Comparison of ENCODE assay signal across 10 mouse cellular contexts in genomic region chr10:79934794-79935569, GRCm38 (mm10). TPM values are rescaled to one million over a fixed set of nuclear protein-coding genes. Genes with fewer than 3 reads are reported as not detected.
DNase-seq lines count a peak whose midpoint lies in the region; ATAC-seq lines count a peak whose summit lies in the region.
"Had no signal": no experiment of that assay in that cellular context is flagged by ENCODE, and none has a peak within 500 bp of the region (broad histone marks: within the 10 kb centered on the region; RNA-seq: fewer than 3 reads in every experiment).

No protein-coding gene starts in this region.

- no peaks in the 10 kb centered on the region for H3K9me3 ChIP-seq in hindbrain, embryonic 12.5 days (replicated peaks)
- no peaks in the 10 kb centered on the region for H3K9me3 ChIP-seq in hindbrain, embryonic 14.5 days (ENCODE audit: control insufficient read depth, low read length)
- no peaks in the 10 kb centered on the region for H3K9me3 ChIP-seq in midbrain, embryonic 15.5 days
- H3K9me3 ChIP-seq in midbrain, embryonic 16.5 days (replicated peaks; ENCODE audit: control insufficient read depth, low read length, poor library complexity, severe bottlenecking): no peaks in the 10 kb centered on the region

- H3K4me3 ChIP-seq in hindbrain, embryonic 12.5 days: no peak overlapping the region
- H3K4me3 ChIP-seq in hindbrain, embryonic 14.5 days (replicated peaks; ENCODE audit: low read length): no peak overlapping the region
- H3K4me3 ChIP-seq in midbrain, embryonic 15.5 days: no peak overlapping the region
- no peak overlapping the region for H3K4me3 ChIP-seq in midbrain, embryonic 16.5 days (ENCODE audit: low read depth, low read length)

- no peak overlapping the region for H3K27ac ChIP-seq in hindbrain, embryonic 12.5 days
- H3K27ac ChIP-seq in hindbrain, embryonic 14.5 days: no peak overlapping the region
- H3K27ac ChIP-seq in midbrain, embryonic 15.5 days: 0 out of 2 replicates have a peak overlapping the region, but pooled peaks have one; percentile 14
- H3K27ac ChIP-seq in midbrain, embryonic 16.5 days (ENCODE audit: low read length): no peak overlapping the region

- no peak overlapping the region for H3K4me2 ChIP-seq in hindbrain, embryonic 12.5 days (replicated peaks)
- H3K4me2 ChIP-seq in hindbrain, embryonic 14.5 days (replicated peaks): no peak overlapping the region
- H3K4me2 ChIP-seq in midbrain, embryonic 15.5 days: no peak overlapping the region
- no peak overlapping the region for H3K4me2 ChIP-seq in midbrain, embryonic 16.5 days (ENCODE audit: low read length)
- H3K4me2 ChIP-seq: midbrain, embryonic 11.5 days had no signal

- 90% methylated on average over 16 of the region's 16 CpGs for WGBS in hindbrain, embryonic 12.5 days
- WGBS in hindbrain, embryonic 14.5 days: 87% methylated on average over 16 of the region's 16 CpGs
- WGBS in midbrain, embryonic 15.5 days: 90% methylated on average over 16 of the region's 16 CpGs
- 87% methylated on average over 16 of the region's 16 CpGs for WGBS in midbrain, embryonic 16.5 days

- no peak for ATAC-seq in hindbrain, embryonic 12.5 days (ENCODE audit: low FRiP score)
- ATAC-seq in hindbrain, embryonic 14.5 days (ENCODE audit: low FRiP score): no peak
- no peak for ATAC-seq in midbrain, embryonic 15.5 days (replicated peaks)
- no peak for ATAC-seq in midbrain, embryonic 16.5 days

- peaks cover 4% of the 10 kb centered on the region; the same call in 1 of the 2 replicates for H3K27me3 ChIP-seq in hindbrain, embryonic 12.5 days
- no peaks in the 10 kb centered on the region for H3K27me3 ChIP-seq in hindbrain, embryonic 14.5 days (ENCODE audit: control insufficient read depth, insufficient read depth, low read length)
- no peaks in the 10 kb centered on the region for H3K27me3 ChIP-seq in midbrain, embryonic 15.5 days (replicated peaks)
- no peaks in the 10 kb centered on the region for H3K27me3 ChIP-seq in midbrain, embryonic 16.5 days (ENCODE audit: control insufficient read depth, insufficient read depth, low read depth, low read length)

- peaks cover 60% of the 10 kb centered on the region for H3K4me1 ChIP-seq in hindbrain, embryonic 12.5 days
- peaks cover 27% of the 10 kb centered on the region for H3K4me1 ChIP-seq in hindbrain, embryonic 14.5 days (replicated peaks; ENCODE audit: control insufficient read depth, insufficient read depth, low read length)
- H3K4me1 ChIP-seq in midbrain, embryonic 15.5 days: peaks cover 34% of the 10 kb centered on the region
- H3K4me1 ChIP-seq in midbrain, embryonic 16.5 days (ENCODE audit: control insufficient read depth, insufficient read depth, low read length): peaks cover 4% of the 10 kb centered on the region; the same call in 1 of the 2 replicates

- peaks cover 43% of the 10 kb centered on the region for H3K36me3 ChIP-seq in hindbrain, embryonic 12.5 days
- peaks cover 27% of the 10 kb centered on the region for H3K36me3 ChIP-seq in hindbrain, embryonic 14.5 days (replicated peaks; ENCODE audit: control insufficient read depth, insufficient read depth)
- H3K36me3 ChIP-seq in midbrain, embryonic 15.5 days (replicated peaks): peaks cover 6% of the 10 kb centered on the region; the same call in 1 of the 2 replicates
- H3K36me3 ChIP-seq in midbrain, embryonic 16.5 days (ENCODE audit: control insufficient read depth, insufficient read depth, low read length): peaks cover 11% of the 10 kb centered on the region

- DNase-seq in cerebellum, postnatal 14 days: peak; percentile 41 to 55
- no peak for DNase-seq in cerebellum, adult 9-10 months
- no peak for DNase-seq in hindbrain, embryonic 14.5 days (ENCODE audit: low spot score)
- no peak for DNase-seq in right cerebral cortex, postnatal 14 days
- DNase-seq in embryo, embryonic 9.5 days (ENCODE audit: extremely low spot score): no peak

- 0 out of 2 replicates have a peak overlapping the region, but pooled peaks have one; percentile 24 for H3K9ac ChIP-seq in hindbrain, embryonic 12.5 days
- H3K9ac ChIP-seq in hindbrain, embryonic 14.5 days: no peak overlapping the region
- no peak overlapping the region for H3K9ac ChIP-seq in midbrain, embryonic 15.5 days
- no peak overlapping the region for H3K9ac ChIP-seq in midbrain, embryonic 16.5 days (ENCODE audit: low read depth, low read length)

RNA-seq across cellular contexts. Expression of gene Arid3a, which starts 8.1 kb away (rescaled TPM):
- polyA plus RNA-seq in hindbrain, embryonic 12.5 days (2016; fragmentation: Nextera tagmentation; extraction: Ambion mirVana): 4.7 and 5.3 TPM in 2 replicates
- polyA plus RNA-seq in hindbrain, embryonic 14.5 days (2014; fragmentation: Nextera tagmentation; extraction: Ambion mirVana): 3.4 and 3.8 TPM in 2 replicates
- 2.9 and 4.7 TPM in 2 replicates for polyA plus RNA-seq in midbrain, embryonic 15.5 days (2015; fragmentation: Nextera tagmentation; extraction: Ambion mirVana)
- polyA plus RNA-seq in midbrain, embryonic 16.5 days (2015; fragmentation: Nextera tagmentation; extraction: Ambion mirVana): 1.7 and 2.2 TPM in 2 replicates

RNA-seq across cellular contexts. Expression of gene R3hdm4, which starts 14.0 kb away (rescaled TPM):
- polyA plus RNA-seq in hindbrain, embryonic 12.5 days (2016; fragmentation: Nextera tagmentation; extraction: Ambion mirVana): 173 and 184 TPM in 2 replicates
- polyA plus RNA-seq in hindbrain, embryonic 14.5 days (2014; fragmentation: Nextera tagmentation; extraction: Ambion mirVana): 228 and 232 TPM in 2 replicates
- 292 and 296 TPM in 2 replicates for polyA plus RNA-seq in midbrain, embryonic 15.5 days (2015; fragmentation: Nextera tagmentation; extraction: Ambion mirVana)
- polyA plus RNA-seq in midbrain, embryonic 16.5 days (2015; fragmentation: Nextera tagmentation; extraction: Ambion mirVana): 273 and 293 TPM in 2 replicates

RNA-seq across cellular contexts. Expression of gene Kiss1r, which starts 18.2 kb away (rescaled TPM):
- polyA plus RNA-seq in hindbrain, embryonic 12.5 days (2016; fragmentation: Nextera tagmentation; extraction: Ambion mirVana): 1.2 and 1.6 TPM in 2 replicates
- 1.7 and 2.6 TPM in 2 replicates for polyA plus RNA-seq in hindbrain, embryonic 14.5 days (2014; fragmentation: Nextera tagmentation; extraction: Ambion mirVana)
- polyA plus RNA-seq in midbrain, embryonic 15.5 days (2015; fragmentation: Nextera tagmentation; extraction: Ambion mirVana): 3.1 and 3.3 TPM in 2 replicates
- 3.5 and 3.8 TPM in 2 replicates for polyA plus RNA-seq in midbrain, embryonic 16.5 days (2015; fragmentation: Nextera tagmentation; extraction: Ambion mirVana)

RNA-seq across cellular contexts. Expression of gene Gm26602, which starts 24.3 kb away (rescaled TPM):
- polyA plus RNA-seq in hindbrain, embryonic 12.5 days (2016; fragmentation: Nextera tagmentation; extraction: Ambion mirVana): 25.5 and 54.9 TPM in 2 replicates
- polyA plus RNA-seq in hindbrain, embryonic 14.5 days (2014; fragmentation: Nextera tagmentation; extraction: Ambion mirVana): 1.1 TPM in 1 of 2 replicates, not detected in the other
- polyA plus RNA-seq in midbrain, embryonic 15.5 days (2015; fragmentation: Nextera tagmentation; extraction: Ambion mirVana): not detected in 2 replicates
- 2.6 and 13.4 TPM in 2 replicates for polyA plus RNA-seq in midbrain, embryonic 16.5 days (2015; fragmentation: Nextera tagmentation; extraction: Ambion mirVana)
- polyA plus RNA-seq: adrenal gland, adult 2 months had no signal

RNA-seq across cellular contexts. Expression of gene Wdr18, which starts 25.0 kb away (rescaled TPM):
- 89.4 and 100 TPM in 2 replicates for polyA plus RNA-seq in hindbrain, embryonic 12.5 days (2016; fragmentation: Nextera tagmentation; extraction: Ambion mirVana)
- 91.8 and 97.8 TPM in 2 replicates for polyA plus RNA-seq in hindbrain, embryonic 14.5 days (2014; fragmentation: Nextera tagmentation; extraction: Ambion mirVana)
- 87.3 and 87.5 TPM in 2 replicates for polyA plus RNA-seq in midbrain, embryonic 15.5 days (2015; fragmentation: Nextera tagmentation; extraction: Ambion mirVana)
- 79.5 and 89.4 TPM in 2 replicates for polyA plus RNA-seq in midbrain, embryonic 16.5 days (2015; fragmentation: Nextera tagmentation; extraction: Ambion mirVana)

Comparison
In these comparisons a context has a peak if more than half of its experiments do, and no peak if none do; other contexts are left out.
1. DNase-seq: peak in cerebellum, postnatal 14 days (2 of 2); none in cerebellum, adult 9-10 months (single experiment), hindbrain, embryonic 14.5 days (single experiment), right cerebral cortex, postnatal 14 days (single experiment) and embryo, embryonic 9.5 days (single experiment).